Mouse (Mus musculus) liver, adult 2 months (tissue): ENCODE results near the gene Gdf11. TPM values are rescaled to one million over a fixed set of nuclear protein-coding genes. Genes with fewer than 3 reads are reported as not detected.

Source experiments
- DNase-seq: peaks from one replicate; pipeline ENCODE4 v3.0.0-alpha.2; 2011; ENCODE audit warnings: low read depth, low spot score; ENCODE audit errors: extremely low read depth
- H3K27ac ChIP-seq: fragments of 200-500 bp; replicated peaks from 2 replicates; pipeline ENCODE4 v1.5.1; 2012; ENCODE audit warnings: low read depth, mild to moderate bottlenecking, control low read depth, inconsistent platforms, low read length; ENCODE audit not compliant: insufficient read depth
- H3K27me3 ChIP-seq: fragments of 200-500 bp; 2 replicates; pipeline ENCODE4 v1.6.1; 2012; ENCODE audit warnings: mild to moderate bottlenecking, moderate library complexity, low read length, inconsistent platforms; ENCODE audit not compliant: control insufficient read depth, insufficient read depth
- H3K36me3 ChIP-seq: fragments of 200-500 bp; 2 replicates; pipeline ENCODE4 v1.6.1; 2012; ENCODE audit warnings: low read length, inconsistent platforms; ENCODE audit not compliant: control insufficient read depth, insufficient read depth
- H3K4me1 ChIP-seq: fragments of 200-500 bp; 2 replicates; pipeline ENCODE4 v1.6.1; 2011; ENCODE audit warnings: low read length; ENCODE audit not compliant: control insufficient read depth, insufficient read depth
- H3K4me3 ChIP-seq: fragments of 200-500 bp; 2 replicates; pipeline ENCODE4 v1.5.1; 2011; ENCODE audit warnings: low read depth, mild to moderate bottlenecking, control low read depth, low read length, moderate library complexity; ENCODE audit not compliant: insufficient read depth
- H3K79me2 ChIP-seq: fragments of 200-500 bp; 2 replicates; pipeline ENCODE4 v1.6.1; 2012; ENCODE audit warnings: inconsistent platforms, mild to moderate bottlenecking, low read length, moderate library complexity; ENCODE audit not compliant: control insufficient read depth, insufficient read depth
- H3K9ac ChIP-seq: fragments of 200-500 bp; 2 replicates; pipeline ENCODE4 v1.6.1; 2012; ENCODE audit warnings: low read depth, mild to moderate bottlenecking, control low read depth, inconsistent platforms, low read length
- CTCF ChIP-seq: fragments of 200-500 bp; IDR thresholded peaks from 2 replicates; pipeline ENCODE4 v1.5.1; 2011; ENCODE audit warnings: low read depth, low read length, control low read depth
- POLR2A ChIP-seq: fragments of 200-500 bp; IDR thresholded peaks from 2 replicates; pipeline ENCODE4 v1.6.1; 2011; ENCODE audit warnings: low read length, control low read depth; ENCODE audit not compliant: insufficient read depth; ENCODE audit errors: extremely low read depth
- WGBS: fragments of 180-500 bp; shearing (Covaris S2); methylation state at CpG from one replicate; pipeline ENCODE4 v1.1.7; 2018; 5-methylcytosine and 5-hydroxymethylcytosine counted together
- polyA plus RNA-seq: library from polyadenylated mRNA; depleted of rRNA; stranded (reverse); fragments of >200 nt; gene quantifications from 2 replicates; pipeline ENCODE4 v1.2.3, GENCODE M21; 2012
- total RNA-seq: library from RNA; depleted of rRNA; stranded (reverse); fragments of >200 nt; gene quantifications from 2 replicates; pipeline ENCODE4 v1.2.3, GENCODE M21; 2014

Gene Gdf11
- total and polyA plus RNA-seq, 2 experiments: 0.05 to 0.09 TPM

DNA sequence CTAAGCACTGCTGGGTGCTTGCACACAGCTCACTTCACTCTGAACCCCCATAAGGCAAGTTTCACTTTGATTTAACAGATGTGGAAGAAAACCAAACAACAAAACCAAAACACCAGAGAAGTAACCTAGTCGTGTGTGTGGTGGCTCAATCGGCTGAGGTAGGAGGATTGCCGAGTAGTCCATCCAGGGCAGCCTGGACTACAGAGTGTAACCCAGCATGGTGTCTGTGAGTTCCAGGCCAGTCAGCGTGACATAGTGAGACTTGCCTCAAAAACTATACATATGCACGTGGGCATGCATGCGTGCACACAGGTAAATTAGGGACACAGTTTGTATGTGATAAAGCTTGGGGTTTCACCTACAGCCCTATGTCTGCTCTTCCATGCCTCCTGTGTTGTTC lies 25.9 kb upstream of the Gdf11 start:
- no peaks in the 10 kb centered on the region for H3K36me3 ChIP-seq
- H3K79me2 ChIP-seq: 0 out of 2 replicates have a peak, but pooled peaks cover 2% of the 10 kb centered on the region
- H3K27ac ChIP-seq: no peak overlapping the region
- TF ChIP-seq POLR2A: no peak
- no peak for TF ChIP-seq CTCF
- H3K4me1 ChIP-seq: peaks cover 24% of the 10 kb centered on the region
- no peaks in the 10 kb centered on the region for H3K27me3 ChIP-seq
- no peak overlapping the region for H3K4me3 ChIP-seq
- H3K9ac ChIP-seq: no peak overlapping the region
- no peak for DNase-seq
- WGBS: 81% methylated on average over 6 of the region's 6 CpGs

DNA sequence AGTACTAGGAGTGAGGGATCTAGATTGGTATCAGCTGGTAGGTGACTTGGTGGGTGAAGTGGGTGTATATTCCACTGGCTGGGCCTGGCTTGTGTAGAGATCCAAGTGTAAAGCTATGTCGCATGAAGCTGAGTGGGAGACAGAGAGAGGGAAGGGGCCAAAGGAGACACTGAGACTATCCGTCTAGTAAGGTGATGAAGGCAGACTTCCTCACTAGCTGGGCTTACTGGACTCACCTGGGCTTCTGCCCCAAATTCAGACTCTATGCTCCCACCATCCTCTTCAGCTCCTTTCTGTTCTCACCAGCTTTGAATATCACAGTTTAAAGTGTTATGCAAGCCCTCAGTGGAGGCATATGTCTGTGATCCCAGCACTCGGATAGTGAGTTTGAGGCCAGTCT lies 25.1 kb upstream of the Gdf11 start:
- Histone ChIP-seq H3K9ac (no peak overlapping the region), H3K4me3 (no peak overlapping the region), H3K27ac (no peak overlapping the region), H3K27me3 (no peaks in the 10 kb centered on the region), H3K4me1 (peaks cover 17% of the 10 kb centered on the region), H3K79me2 (0 out of 2 replicates have a peak, but pooled peaks cover 2% of the 10 kb centered on the region), H3K36me3 (no peaks in the 10 kb centered on the region)
- TF ChIP-seq POLR2A: no peak
- no peak for TF ChIP-seq CTCF
- 97% methylated on average over 3 of the region's 3 CpGs for WGBS
- no peak for DNase-seq

DNA sequence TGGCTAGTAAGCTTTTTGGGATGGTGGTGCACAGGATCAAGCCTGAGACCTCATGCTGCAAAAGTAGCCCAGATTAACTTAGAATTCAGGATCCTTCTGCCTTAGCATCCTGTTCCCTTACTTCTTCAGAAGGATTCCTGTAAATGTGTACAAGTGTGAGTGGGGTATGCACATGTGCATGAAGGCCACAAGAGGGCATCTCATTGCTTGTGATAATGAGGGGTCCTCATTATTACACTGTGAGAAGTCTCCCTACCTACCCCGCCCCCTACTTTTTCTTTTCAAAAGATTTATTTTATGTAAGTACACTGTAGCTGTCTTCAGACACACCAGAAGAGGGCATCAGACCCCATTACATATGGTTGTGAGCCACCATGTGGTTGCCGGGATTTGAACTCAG lies 24.0 kb upstream of the Gdf11 start:
- 96% methylated on average over 2 of the region's 2 CpGs for WGBS
- H3K4me1 ChIP-seq: peaks cover 7% of the 10 kb centered on the region
- 0 out of 2 replicates have a peak, but pooled peaks cover 2% of the 10 kb centered on the region for H3K79me2 ChIP-seq
- no peak overlapping the region for H3K9ac ChIP-seq
- no peak for DNase-seq
- H3K4me3 ChIP-seq: no peak overlapping the region
- H3K27ac ChIP-seq: no peak overlapping the region
- H3K27me3 ChIP-seq: no peaks in the 10 kb centered on the region
- TF ChIP-seq CTCF (no peak), POLR2A (no peak)
- no peaks in the 10 kb centered on the region for H3K36me3 ChIP-seq

DNA sequence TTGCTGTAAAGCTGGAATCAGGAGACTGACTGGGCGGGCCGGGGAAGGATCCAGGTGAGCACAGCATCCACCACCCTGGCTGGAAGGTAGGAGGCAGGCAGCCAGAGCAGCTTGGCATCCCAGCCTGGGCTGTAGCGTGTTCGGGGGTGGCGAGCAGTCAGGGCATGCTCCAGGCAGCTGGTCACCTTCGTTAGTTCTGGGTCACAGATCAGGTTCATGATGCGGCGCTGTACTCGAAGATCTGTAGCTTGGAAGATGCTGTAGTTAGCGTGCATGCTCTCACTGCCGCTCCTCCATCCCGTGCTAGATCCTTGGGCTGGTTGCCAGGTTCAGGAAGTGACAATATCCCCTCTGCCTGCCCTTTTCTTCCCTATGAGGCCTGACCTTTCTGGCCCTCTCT lies 22.2 kb upstream of the Gdf11 start:
- no peak overlapping the region for H3K9ac ChIP-seq
- H3K79me2 ChIP-seq: 0 out of 2 replicates have a peak, but pooled peaks cover 2% of the 10 kb centered on the region
- H3K4me3 ChIP-seq: no peak overlapping the region
- TF ChIP-seq CTCF (no peak), POLR2A (no peak)
- WGBS: 83% methylated on average over 12 of the region's 12 CpGs
- H3K27ac ChIP-seq: no peak overlapping the region
- H3K36me3 ChIP-seq: no peaks in the 10 kb centered on the region
- H3K27me3 ChIP-seq: 0 out of 2 replicates have a peak, but pooled peaks cover 2% of the 10 kb centered on the region
- peaks cover 4% of the 10 kb centered on the region for H3K4me1 ChIP-seq
- no peak for DNase-seq

DNA sequence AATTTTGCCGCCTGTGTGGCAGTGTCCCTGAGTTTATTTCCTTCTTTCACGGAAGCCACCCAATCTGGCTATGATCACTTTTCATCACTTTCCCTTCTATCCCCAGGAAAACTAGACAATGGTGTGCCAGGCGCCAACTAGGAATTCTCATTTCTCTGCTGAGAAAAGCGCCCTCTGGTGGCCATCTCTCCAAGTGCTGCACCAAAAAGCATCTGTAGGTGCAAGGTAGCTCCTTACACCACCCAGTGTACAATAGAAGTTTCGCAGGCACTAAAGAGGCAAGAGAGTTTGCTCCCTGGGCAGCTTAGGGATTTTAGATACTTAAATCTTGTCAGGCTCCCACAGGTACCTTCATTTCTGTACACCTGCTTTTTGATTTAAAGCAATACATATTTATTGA lies 21.7 kb upstream of the Gdf11 start:
- Histone ChIP-seq H3K27me3 (0 out of 2 replicates have a peak, but pooled peaks cover 2% of the 10 kb centered on the region), H3K9ac (no peak overlapping the region), H3K4me3 (no peak overlapping the region), H3K79me2 (0 out of 2 replicates have a peak, but pooled peaks cover under 1% of the 10 kb centered on the region), H3K4me1 (no peaks in the 10 kb centered on the region; the same call in none of the 2 replicates), H3K27ac (no peak overlapping the region), H3K36me3 (no peaks in the 10 kb centered on the region)
- no peak for TF ChIP-seq POLR2A
- TF ChIP-seq CTCF: peak; percentile 79
- WGBS: 13% methylated on average over 5 of the region's 5 CpGs
- peak; percentile 74 for DNase-seq

DNA sequence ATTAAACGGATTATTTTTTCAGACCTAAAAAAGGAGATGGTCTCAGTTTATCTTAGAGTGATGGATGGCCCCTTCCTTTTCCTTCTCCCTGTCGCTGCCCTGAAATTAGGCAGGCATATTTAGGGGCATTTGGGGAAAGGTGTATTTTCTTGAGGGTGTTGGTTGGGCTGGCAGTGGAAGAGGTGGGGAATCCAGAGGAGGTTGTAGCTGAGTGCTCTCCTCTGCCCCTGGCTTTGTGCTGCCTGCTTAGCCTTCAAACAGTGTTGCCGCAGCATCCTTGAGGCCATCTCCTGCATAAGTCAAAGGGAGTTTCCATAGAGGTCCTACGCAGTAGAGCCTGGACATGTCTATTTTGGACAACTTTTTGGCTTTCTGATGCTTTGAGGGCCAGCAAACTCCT lies 21.3 kb upstream of the Gdf11 start:
- H3K4me1 ChIP-seq: no peaks in the 10 kb centered on the region; the same call in none of the 2 replicates
- no peaks in the 10 kb centered on the region for H3K79me2 ChIP-seq
- TF ChIP-seq CTCF (no peak), POLR2A (no peak)
- H3K27ac ChIP-seq: no peak overlapping the region
- 0 out of 2 replicates have a peak, but pooled peaks cover 2% of the 10 kb centered on the region for H3K27me3 ChIP-seq
- no peak for DNase-seq
- H3K9ac ChIP-seq: no peak overlapping the region
- no peak overlapping the region for H3K4me3 ChIP-seq
- no peaks in the 10 kb centered on the region for H3K36me3 ChIP-seq
- 81% methylated on average over 4 of the region's 4 CpGs for WGBS
